Mouse (Mus musculus) forebrain, embryonic 10.5 days (tissue): ENCODE measurements around the gene Hexim1. TPM values are rescaled to one million over a fixed set of nuclear protein-coding genes. Genes with fewer than 3 reads are reported as not detected.
A peak's percentile ranks its signal among the peaks of the same experiment; 100 is the strongest.

Source experiments
- DNase-seq: peaks from one replicate; pipeline ENCODE4 v3.0.0-alpha.2; 2017; ENCODE audit warnings: low spot score; ENCODE audit errors: extremely low spot score
- H3K27ac ChIP-seq: fragments of 300-500 bp; sonication (generic); 2 replicates; pipeline ENCODE4 v1.5.1; 2016; ENCODE audit warnings: mild to moderate bottlenecking
- H3K27me3 ChIP-seq: fragments of 300-500 bp; sonication (generic); 2 replicates; pipeline ENCODE4 v1.6.1; 2016; ENCODE audit warnings: mild to moderate bottlenecking; ENCODE audit not compliant: poor library complexity, severe bottlenecking
- H3K36me3 ChIP-seq: fragments of 300-500 bp; sonication (generic); replicated peaks from 2 replicates; pipeline ENCODE4 v1.6.1; 2016; ENCODE audit warnings: mild to moderate bottlenecking, moderate library complexity
- H3K4me1 ChIP-seq: fragments of 300-500 bp; sonication (generic); 2 replicates; pipeline ENCODE4 v1.6.1; 2016
- H3K4me3 ChIP-seq: fragments of 300-500 bp; sonication (generic); 2 replicates; pipeline ENCODE4 v1.5.1; 2016; ENCODE audit warnings: mild to moderate bottlenecking, moderate library complexity
- H3K9me3 ChIP-seq: fragments of 300-500 bp; sonication (generic); 2 replicates; pipeline ENCODE4 v1.6.1; 2016; ENCODE audit warnings: mild to moderate bottlenecking, moderate library complexity
- WGBS: fragments of 180-500 bp; shearing (Covaris S2); methylation state at CpG from one replicate; pipeline ENCODE4 v1.1.7; 2016; 5-methylcytosine and 5-hydroxymethylcytosine counted together
- polyA plus RNA-seq: library from polyadenylated mRNA; unstranded; fragments of >200 nt; fragmentation: Nextera tagmentation; extraction: Ambion mirVana; gene quantifications from 2 replicates; pipeline ENCODE4 v1.2.1, GENCODE M21; 2016

The Hexim1 gene
- polyA plus RNA-seq, 1 experiment from 2014 or later, result 2.0 TPM

GRCm38 (mm10) chr11:103078131-103078530 lies 37.9 kb upstream of the Hexim1 start:
- H3K4me1 ChIP-seq, result peaks cover 23% of the 10 kb centered on the region
- no peak overlapping the region for H3K27ac ChIP-seq
- 83% methylated on average over 11 of the region's 11 CpGs for WGBS
- H3K9me3 ChIP-seq, result no peaks in the 10 kb centered on the region
- no peaks in the 10 kb centered on the region for H3K36me3 ChIP-seq
- DNase-seq, result no peak
- H3K27me3 ChIP-seq, result peaks cover 55% of the 10 kb centered on the region
- no peak overlapping the region for H3K4me3 ChIP-seq

GRCm38 (mm10) chr11:103080323-103081091 lies 35.5 kb upstream of the Hexim1 start:
- Histone ChIP-seq H3K36me3 (no peaks in the 10 kb centered on the region), H3K4me3 (peak overlapping the region; percentile 48), H3K27ac (peak overlapping the region; percentile 69), H3K9me3 (no peaks in the 10 kb centered on the region), H3K27me3 (peaks cover 59% of the 10 kb centered on the region), H3K4me1 (peaks cover 12% of the 10 kb centered on the region)
- peak; percentile 44 for DNase-seq
- WGBS, result 2% methylated on average over 43 of the region's 43 CpGs

DNA sequence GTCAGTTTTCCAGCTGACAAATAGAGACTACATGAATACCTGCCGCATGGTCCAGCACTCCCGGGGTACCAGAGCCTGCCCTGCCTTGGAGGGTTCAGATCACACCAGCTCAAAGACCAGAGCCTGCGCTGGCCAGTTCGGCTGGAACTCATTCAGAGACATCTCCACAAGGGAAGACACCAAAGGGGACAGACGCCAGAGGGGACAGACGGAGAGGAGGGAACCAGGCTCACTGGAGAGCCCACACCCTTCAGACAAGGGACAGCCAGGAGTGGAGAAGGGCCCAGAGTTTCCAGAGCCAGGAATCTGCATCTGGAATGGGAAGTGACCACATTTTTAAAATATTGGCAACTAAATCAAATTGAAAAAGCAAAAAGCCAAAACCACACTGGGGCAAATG lies 34.4 kb upstream of the Hexim1 start:
- no peaks in the 10 kb centered on the region for H3K9me3 ChIP-seq
- H3K27ac ChIP-seq, result no peak overlapping the region
- WGBS, result 59% methylated on average over 6 of the region's 6 CpGs
- DNase-seq, result no peak
- no peaks in the 10 kb centered on the region for H3K36me3 ChIP-seq
- no peak overlapping the region for H3K4me3 ChIP-seq
- peaks cover 59% of the 10 kb centered on the region for H3K27me3 ChIP-seq
- H3K4me1 ChIP-seq, result peaks cover 12% of the 10 kb centered on the region

DNA sequence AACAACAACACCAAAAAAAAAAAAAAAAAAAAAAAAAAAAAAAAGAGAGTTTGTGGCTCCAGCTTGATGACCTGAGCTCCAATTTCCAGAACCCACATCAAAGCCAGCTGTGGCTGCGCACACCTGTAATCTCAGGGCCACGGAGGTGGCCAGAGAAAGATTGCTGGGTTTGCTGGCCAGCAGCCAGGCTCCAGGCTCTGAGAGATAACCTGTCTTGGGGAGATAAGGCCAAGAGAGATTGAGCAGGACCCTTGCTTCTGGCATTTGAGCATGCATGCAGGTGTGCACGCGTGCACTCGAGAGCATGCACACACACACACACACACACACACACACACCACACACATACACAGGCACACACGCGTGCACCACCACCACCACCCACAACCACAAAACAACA lies 22.7 kb upstream of the Hexim1 start:
- H3K27ac ChIP-seq, result no peak overlapping the region
- peaks cover 31% of the 10 kb centered on the region for H3K4me1 ChIP-seq
- peaks cover 34% of the 10 kb centered on the region for H3K27me3 ChIP-seq
- H3K4me3 ChIP-seq, result no peak overlapping the region
- no peaks in the 10 kb centered on the region for H3K9me3 ChIP-seq
- WGBS, result 95% methylated on average over 7 of the region's 7 CpGs
- DNase-seq, result no peak
- H3K36me3 ChIP-seq, result no peaks in the 10 kb centered on the region

DNA sequence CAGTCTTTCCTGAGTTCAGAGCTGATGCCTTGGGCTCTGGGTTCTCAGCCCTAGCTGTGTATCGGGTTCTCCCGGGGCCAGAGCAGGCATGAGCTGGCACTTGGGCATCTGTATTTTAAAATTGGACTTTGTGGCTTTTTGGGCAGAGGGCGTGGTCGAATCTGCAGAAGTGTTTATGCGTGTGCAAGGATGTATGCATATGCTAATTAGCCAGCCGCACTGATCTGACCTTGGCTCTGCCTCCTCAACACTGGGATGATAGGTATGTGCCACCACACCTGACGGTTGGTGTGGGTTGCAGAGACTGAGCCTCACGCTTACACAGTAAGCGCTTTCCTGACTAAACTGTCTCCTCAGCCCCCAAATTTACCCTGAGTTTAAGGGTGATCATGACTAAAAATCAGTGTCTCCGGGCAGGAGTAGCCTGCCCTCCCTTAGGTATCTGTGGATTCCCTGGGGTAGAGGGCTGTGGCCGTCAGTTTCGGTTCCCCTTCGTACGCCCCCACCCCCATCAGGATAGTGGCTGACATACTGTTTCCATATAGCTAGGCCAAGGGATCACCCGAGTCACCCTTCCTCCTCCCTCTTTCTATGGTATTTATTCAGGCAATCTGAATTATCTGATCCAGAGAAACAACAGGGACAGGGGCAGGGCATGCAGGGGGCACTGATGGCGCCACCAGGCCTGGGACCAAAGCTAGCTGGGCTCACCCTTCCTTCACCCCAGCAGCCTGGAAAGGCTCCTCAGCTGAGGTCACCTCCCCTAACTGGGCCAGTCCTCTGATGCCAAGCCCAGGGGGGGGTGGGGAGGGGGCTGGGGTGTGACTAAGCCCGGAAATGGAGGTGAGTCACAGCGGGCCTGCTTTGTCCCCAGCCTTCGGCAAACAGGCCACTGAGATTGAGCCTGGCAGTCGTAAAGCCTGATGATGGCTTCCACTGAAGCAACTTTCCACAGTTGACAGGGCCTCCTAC lies 21.9 kb upstream of the Hexim1 start:
- Histone ChIP-seq H3K27me3 (peaks cover 42% of the 10 kb centered on the region), H3K4me3 (no peak overlapping the region), H3K9me3 (no peaks in the 10 kb centered on the region), H3K36me3 (no peaks in the 10 kb centered on the region), H3K27ac (peak overlapping the region; percentile 51; the same call in 1 of the 2 replicates), H3K4me1 (peaks cover 39% of the 10 kb centered on the region)
- whole genome bisulfite sequencing, result 70% methylated on average over 20 of the region's 20 CpGs
- no peak for DNase-seq

GRCm38 (mm10) chr11:103095107-103095670 lies 20.8 kb upstream of the Hexim1 start:
- WGBS, result 60% methylated on average over 9 of the region's 9 CpGs
- no peak overlapping the region for H3K4me3 ChIP-seq
- H3K9me3 ChIP-seq, result no peaks in the 10 kb centered on the region
- no peaks in the 10 kb centered on the region for H3K36me3 ChIP-seq
- peaks cover 45% of the 10 kb centered on the region for H3K4me1 ChIP-seq
- H3K27ac ChIP-seq, result no peak overlapping the region
- no peak for DNase-seq
- peaks cover 53% of the 10 kb centered on the region for H3K27me3 ChIP-seq

DNA sequence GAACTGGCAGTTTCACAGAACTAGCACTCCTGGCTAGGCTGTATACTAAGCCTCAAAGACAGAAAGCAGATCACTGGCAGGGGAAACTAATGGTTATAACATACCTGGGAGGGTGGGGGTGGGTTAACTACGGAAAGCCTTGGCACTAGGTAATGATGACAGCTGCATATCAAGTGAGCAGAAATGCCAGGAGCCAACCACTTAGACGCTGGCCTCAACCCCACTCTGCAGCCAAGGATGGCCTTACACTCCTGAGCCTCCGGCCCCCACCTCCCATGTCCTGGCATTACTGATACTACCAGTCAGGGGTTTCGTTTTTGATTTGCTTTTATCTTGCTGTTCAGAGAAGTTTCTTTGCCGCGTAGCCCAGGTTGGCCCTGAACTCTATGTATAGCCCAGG lies 20.2 kb upstream of the Hexim1 start:
- no peaks in the 10 kb centered on the region for H3K9me3 ChIP-seq
- WGBS, result 89% methylated on average over 6 of the region's 6 CpGs
- peaks cover 45% of the 10 kb centered on the region for H3K4me1 ChIP-seq
- no peak overlapping the region for H3K4me3 ChIP-seq
- peaks cover 59% of the 10 kb centered on the region for H3K27me3 ChIP-seq
- H3K36me3 ChIP-seq, result no peaks in the 10 kb centered on the region
- H3K27ac ChIP-seq, result no peak overlapping the region
- no peak for DNase-seq

- Histone ChIP-seq H3K4me1 (peaks cover 59% of the 10 kb centered on the region), H3K27me3 (peaks cover 73% of the 10 kb centered on the region), H3K27ac (peak overlapping the region; percentile 65), H3K9me3 (no peaks in the 10 kb centered on the region), H3K36me3 (no peaks in the 10 kb centered on the region), H3K4me3 (peak overlapping the region; percentile 31)
- WGBS, result 22% methylated on average over 22 of the region's 22 CpGs
- peak; percentile 41 for DNase-seq
Measured at GRCm38 (mm10) chr11:103096979-103097894, 18.8 kb upstream of the Hexim1 start.

GRCm38 (mm10) chr11:103098531-103099190 lies 17.4 kb upstream of the Hexim1 start:
- WGBS, result 69% methylated on average over 11 of the region's 11 CpGs
- no peaks in the 10 kb centered on the region for H3K9me3 ChIP-seq
- peaks cover 86% of the 10 kb centered on the region for H3K27me3 ChIP-seq
- no peak overlapping the region for H3K27ac ChIP-seq
- DNase-seq, result no peak
- no peak overlapping the region for H3K4me3 ChIP-seq
- no peaks in the 10 kb centered on the region for H3K36me3 ChIP-seq
- H3K4me1 ChIP-seq, result peaks cover 73% of the 10 kb centered on the region

- Histone ChIP-seq H3K27me3 (peaks cover 94% of the 10 kb centered on the region), H3K9me3 (no peaks in the 10 kb centered on the region), H3K4me3 (no peak overlapping the region), H3K4me1 (peaks cover 70% of the 10 kb centered on the region), H3K36me3 (no peaks in the 10 kb centered on the region), H3K27ac (no peak overlapping the region)
- 54% methylated on average over 12 of the region's 12 CpGs for WGBS
- no peak for DNase-seq
Measured at GRCm38 (mm10) chr11:103099352-103099940, 16.6 kb upstream of the Hexim1 start.

DNA sequence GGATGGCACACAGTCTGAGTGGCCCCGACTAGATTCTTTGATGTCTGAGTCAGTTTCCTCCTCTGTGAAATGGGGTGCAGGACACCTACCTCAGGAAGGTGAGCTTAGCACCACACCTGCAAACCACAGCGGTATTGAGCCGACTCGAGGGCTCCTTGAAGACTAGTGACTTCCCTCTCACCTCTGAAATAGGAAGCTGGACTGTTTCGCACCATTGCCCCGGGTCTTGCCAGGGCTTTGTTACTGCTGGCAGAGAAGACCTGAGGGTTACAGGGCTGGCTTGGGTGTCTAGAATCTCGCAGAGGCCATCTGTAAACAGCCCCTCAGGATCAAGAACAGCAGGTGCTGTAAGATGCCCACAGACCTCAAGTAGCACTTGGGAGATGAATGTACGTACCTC lies 15.7 kb upstream of the Hexim1 start:
- WGBS, result 79% methylated on average over 8 of the region's 8 CpGs
- Histone ChIP-seq H3K36me3 (no peaks in the 10 kb centered on the region), H3K4me1 (peaks cover 69% of the 10 kb centered on the region), H3K27ac (no peak overlapping the region), H3K4me3 (no peak overlapping the region), H3K27me3 (peaks cover 97% of the 10 kb centered on the region), H3K9me3 (no peaks in the 10 kb centered on the region)
- DNase-seq, result peak; percentile 14
